Mouse (Mus musculus) bone marrow macrophage, adult 2 months (primary cell): ENCODE results near the gene Pradc1. TPM values are rescaled to one million over a fixed set of nuclear protein-coding genes. Genes with fewer than 3 reads are reported as not detected.

Source experiments
- H3K27ac ChIP-seq: 2 replicates; pipeline ENCODE4 v1.5.1; 2012; ENCODE audit warnings: low read depth, low read length; ENCODE audit not compliant: insufficient read depth
- H3K4me1 ChIP-seq: 2 replicates; pipeline ENCODE4 v1.6.1; 2012; ENCODE audit warnings: low read length; ENCODE audit not compliant: control insufficient read depth, insufficient read depth
- H3K4me3 ChIP-seq: 2 replicates; pipeline ENCODE4 v1.5.1; 2012; ENCODE audit warnings: mild to moderate bottlenecking, low read length, moderate library complexity; ENCODE audit not compliant: insufficient read depth
- CTCF ChIP-seq: IDR thresholded peaks from 2 replicates; pipeline ENCODE4 v1.5.1; 2012; ENCODE audit warnings: low read depth, mild to moderate bottlenecking, low read length, moderate library complexity
- POLR2A ChIP-seq: IDR thresholded peaks from 2 replicates; pipeline ENCODE4 v1.6.1; 2012; ENCODE audit warnings: mild to moderate bottlenecking, low read depth, low read length, borderline replicate concordance
- polyA plus RNA-seq: library from polyadenylated mRNA; stranded (reverse); fragments of >200 nt; gene quantifications from 2 replicates; pipeline ENCODE4 v1.2.4, GENCODE M21; 2012; ENCODE audit not compliant: missing spikeins, insufficient read depth, insufficient read length

Pradc1 gene
- polyA plus RNA-seq, 1 experiment, result 9.7 TPM

DNA sequence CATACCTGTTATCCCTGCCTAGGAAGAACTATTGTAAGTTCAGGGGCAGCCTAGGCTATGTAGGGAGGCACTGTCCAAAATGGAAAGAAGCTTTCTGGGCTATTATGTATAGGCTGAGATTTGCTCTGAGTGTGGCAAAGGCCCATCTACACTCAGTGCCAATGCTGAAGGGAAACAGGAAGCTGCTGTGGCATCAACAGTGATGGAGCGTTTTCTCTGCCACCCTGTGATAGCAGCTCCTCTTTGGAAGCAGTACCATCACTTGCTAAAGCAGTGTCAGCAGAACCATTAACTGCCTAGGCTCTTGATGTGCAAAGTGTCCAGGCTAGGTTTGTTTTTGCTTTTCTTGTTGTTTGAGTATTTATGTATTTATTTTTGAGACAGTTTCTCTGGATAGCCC lies 15.6 kb downstream of the Pradc1 start:
- Histone ChIP-seq H3K4me3 (no peak overlapping the region), H3K27ac (peak overlapping the region; percentile 21; the same call in 1 of the 2 replicates)

DNA sequence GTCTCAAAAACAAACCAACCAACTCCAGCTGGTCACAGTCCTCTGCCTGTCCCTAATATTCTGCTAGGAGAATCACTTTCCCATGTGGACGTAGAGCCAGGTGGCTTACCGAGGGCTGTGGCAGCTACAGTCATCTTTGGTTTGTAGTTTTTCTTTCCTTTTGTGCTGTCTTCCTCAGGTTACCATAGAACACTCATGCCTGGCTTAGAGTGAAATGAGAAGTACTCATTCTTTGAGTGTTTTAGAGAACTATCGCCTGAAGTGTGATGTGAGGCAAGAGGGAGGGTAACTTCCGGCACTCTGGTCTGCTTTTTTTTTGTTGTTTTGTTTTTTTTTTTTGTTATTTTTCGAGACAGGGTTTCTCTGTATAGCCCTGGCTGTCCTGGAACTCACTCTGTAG lies 17.9 kb downstream of the Pradc1 start:
- Histone ChIP-seq H3K4me3 (peak overlapping the region; percentile 77), H3K4me1 (peaks cover 50% of the 10 kb centered on the region), H3K27ac (peak overlapping the region; percentile 56)
- TF ChIP-seq CTCF (no peak), POLR2A (no peak)

More for the DNA sequence above, 15.6 kb downstream of the Pradc1 start:
- TF ChIP-seq POLR2A (no peak), CTCF (no peak)
- peaks cover 41% of the 10 kb centered on the region for H3K4me1 ChIP-seq

DNA sequence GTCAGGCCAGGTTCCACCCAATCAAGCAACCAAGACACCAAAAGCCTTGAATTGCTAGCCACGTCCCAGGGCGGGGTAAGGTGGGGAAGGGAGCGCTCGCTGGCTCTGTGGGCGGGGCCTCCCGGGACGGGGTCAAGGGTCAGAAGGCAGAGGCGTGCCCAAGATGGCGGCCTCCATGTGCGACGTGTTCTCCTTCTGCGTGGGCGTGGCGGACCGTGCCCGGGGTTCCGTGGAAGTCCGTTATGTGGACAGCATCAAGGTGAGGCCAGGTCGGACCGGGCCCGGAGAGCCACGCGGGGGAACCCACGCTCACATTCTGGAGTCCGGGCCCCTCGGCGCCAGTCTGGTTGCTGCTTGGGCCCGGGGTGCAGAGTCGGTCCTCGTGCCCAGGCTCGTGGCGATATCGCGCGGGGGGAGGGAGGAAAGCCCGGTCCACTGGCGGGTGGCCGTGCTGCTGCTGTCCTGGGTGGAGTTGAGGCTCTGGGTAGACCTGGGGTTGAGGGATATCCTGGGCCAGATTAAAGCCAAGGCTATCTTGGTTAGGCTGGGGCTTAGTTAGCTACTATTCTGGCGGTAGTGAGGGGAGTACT lies 19.8 kb downstream of the Pradc1 start, which contains the start of gene Smyd5:
TSS of gene Smyd5 (plus strand) at position 148 of the 590 bp plus-strand sequence.
- Histone ChIP-seq H3K4me3 (peak within 1 kb of the TSS; percentile 77), H3K27ac (peak within 1 kb of the TSS; percentile 56), H3K4me1 (peaks cover 47% of the 10 kb centered on the region)
- no peak for TF ChIP-seq POLR2A
- TF ChIP-seq CTCF, result no peak

DNA sequence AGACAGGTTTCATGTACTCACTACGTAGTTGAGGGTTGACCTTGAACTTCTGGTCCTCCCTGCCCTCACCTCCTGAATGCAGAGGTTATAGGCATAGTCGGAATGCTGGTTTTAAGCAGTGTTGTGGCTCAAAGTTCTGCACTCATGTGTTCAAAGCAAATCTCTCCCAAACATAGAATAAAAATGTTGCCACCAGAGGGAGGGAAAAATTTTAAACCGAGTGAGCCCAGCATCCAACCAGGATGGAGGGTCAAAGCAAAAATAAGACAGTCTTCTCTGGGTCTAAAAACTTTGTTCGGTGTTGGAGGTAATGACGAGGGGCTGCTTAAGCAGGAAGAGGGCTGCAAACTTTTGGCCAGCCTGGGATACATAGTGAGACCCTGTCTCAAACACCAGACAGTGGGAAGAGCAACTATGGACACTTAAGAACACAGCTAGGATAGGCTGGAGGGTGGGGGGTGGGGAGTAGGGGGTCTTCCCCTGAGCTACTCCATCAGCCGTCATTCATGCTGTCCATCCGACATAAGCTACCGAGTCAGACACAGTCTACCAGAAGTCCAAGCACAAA lies 20.4 kb downstream of the Pradc1 start:
- Histone ChIP-seq H3K27ac (peak overlapping the region; percentile 18; the same call in 1 of the 2 replicates), H3K4me3 (peak overlapping the region; percentile 77), H3K4me1 (peaks cover 44% of the 10 kb centered on the region)
- no peak for TF ChIP-seq CTCF
- TF ChIP-seq POLR2A, result no peak

DNA sequence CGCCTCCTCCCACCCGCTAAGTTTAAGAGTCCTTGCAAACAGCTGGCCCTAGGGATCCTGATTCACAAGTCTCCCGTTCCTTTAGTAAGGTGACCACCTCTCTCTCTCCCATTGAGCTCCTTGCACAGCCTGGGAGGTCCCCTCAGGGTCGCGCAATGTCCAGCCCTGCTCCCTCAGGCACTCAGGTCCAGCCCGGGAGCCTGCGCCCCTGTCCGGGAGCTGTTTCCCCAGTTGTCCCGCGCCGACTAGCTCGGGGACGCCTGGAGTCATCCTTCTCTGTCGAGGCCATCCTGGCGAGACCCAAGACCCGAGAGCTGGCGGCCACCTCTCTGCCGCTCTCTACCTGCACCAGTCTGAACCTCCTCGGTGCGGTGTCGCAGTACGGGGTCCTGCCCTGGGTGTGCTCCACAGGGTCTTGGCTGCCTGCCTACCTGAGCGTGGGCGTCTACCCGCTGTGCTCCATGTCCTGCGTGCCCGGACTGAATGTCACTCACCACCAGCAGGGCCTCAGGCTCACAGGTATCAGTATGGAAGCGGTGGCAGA lies 27.9 kb downstream of the Pradc1 start, which contains the start of gene Noto:
TSS of gene Noto (plus strand) at position 51 of the 544 bp plus-strand sequence.
- H3K4me3 ChIP-seq, result no peak within 1 kb of the TSS
- no peak for TF ChIP-seq POLR2A
- TF ChIP-seq CTCF, result no peak
- no peak within 1 kb of the TSS for H3K27ac ChIP-seq
- peaks cover 2% of the 10 kb centered on the region; the same call in 1 of the 2 replicates for H3K4me1 ChIP-seq

DNA sequence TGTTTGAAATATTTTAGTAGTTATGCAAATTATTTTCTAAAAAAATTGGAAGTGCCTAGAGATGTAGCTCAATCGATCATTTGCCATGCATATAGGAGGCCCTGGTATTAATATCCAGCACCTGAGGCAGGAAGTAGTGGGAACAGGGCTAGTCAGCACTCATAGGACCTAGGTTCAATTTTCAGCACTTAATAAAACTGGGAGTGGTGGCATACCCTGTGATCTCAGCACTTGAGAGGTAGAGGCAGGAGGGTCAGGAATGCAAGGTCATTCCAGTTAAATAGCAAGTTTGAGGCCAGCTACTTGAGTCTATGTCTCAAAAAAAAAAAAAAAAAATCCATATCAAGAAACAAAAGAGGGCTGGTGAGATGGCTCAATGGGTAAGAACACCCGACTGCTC lies 32.6 kb downstream of the Pradc1 start:
- H3K27ac ChIP-seq, result no peak overlapping the region
- no peak overlapping the region for H3K4me3 ChIP-seq
- no peaks in the 10 kb centered on the region for H3K4me1 ChIP-seq
- TF ChIP-seq CTCF, result no peak

DNA sequence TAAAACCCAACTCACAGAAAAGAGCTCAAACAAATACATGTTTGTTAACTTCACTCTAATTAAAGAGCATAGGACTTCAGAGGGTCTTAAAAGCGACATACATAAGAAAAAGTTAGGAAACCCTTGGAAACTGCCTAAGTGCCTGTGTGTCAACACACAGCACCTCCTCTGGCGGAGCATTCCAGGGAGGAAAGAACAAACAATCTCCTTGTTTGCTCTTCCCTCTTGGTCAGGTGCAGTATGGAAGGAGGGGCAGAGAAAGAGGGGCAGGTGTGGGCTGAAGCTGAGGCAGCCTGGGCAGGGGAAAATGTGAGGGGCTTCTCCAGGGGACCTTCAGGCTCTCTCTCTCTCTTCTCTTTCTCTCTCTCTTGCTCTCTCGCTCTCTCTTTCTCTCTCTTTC lies 35.9 kb downstream of the Pradc1 start:
- H3K4me1 ChIP-seq, result no peaks in the 10 kb centered on the region
- H3K27ac ChIP-seq, result no peak overlapping the region
- TF ChIP-seq CTCF (no peak), POLR2A (no peak)
- H3K4me3 ChIP-seq, result no peak overlapping the region

DNA sequence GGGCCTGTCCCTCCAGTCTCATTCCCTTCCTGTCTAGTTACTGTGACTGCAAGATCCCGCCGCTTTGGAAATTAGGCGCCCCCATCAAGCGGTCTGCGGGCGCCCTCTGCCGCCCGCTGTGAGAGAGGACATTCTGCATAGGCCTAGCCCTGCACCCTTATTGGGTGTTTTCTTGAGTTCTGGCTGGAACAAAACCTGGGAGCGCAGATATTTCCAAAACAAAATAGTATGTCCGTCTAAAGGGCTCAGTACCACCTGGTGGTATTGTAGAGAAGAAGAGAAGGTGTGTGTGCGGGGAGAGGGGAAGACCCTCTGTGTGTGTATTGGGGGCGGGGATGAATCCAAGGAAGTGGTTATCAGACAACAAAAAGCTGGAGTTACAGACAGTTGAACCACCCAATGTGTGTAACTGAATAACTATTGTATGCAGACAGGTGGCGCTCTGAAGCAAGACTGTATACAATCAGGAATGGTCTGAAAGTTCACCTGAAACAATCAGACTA lies 40.9 kb downstream of the Pradc1 start:
- TF ChIP-seq CTCF (peak; percentile 97), POLR2A (no peak)
- no peak overlapping the region for H3K4me3 ChIP-seq
- no peaks in the 10 kb centered on the region for H3K4me1 ChIP-seq
- no peak overlapping the region for H3K27ac ChIP-seq

DNA sequence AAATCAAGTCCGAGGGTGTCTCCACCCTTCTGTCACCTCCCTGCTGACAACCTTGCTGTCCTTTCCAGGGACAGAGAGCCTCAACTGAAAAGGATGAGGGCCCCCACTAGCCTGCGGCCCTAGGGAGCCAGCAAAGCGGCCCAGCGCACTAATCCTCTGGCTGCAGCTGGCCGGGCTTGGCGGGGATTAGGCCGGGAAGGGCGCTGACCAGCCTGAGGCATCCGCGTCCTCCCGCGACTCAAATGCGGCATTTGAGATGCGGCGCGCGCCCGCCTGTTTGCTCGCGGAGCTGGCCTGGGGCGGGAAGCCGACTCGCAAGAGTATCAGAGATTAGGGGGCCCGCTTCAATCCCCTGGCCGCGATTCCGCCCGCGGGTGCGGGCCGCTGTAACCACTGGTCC lies 42.8 kb downstream of the Pradc1 start:
- no peak for TF ChIP-seq CTCF
- TF ChIP-seq POLR2A, result no peak
- Histone ChIP-seq H3K27ac (no peak overlapping the region), H3K4me3 (no peak overlapping the region), H3K4me1 (no peaks in the 10 kb centered on the region)

DNA sequence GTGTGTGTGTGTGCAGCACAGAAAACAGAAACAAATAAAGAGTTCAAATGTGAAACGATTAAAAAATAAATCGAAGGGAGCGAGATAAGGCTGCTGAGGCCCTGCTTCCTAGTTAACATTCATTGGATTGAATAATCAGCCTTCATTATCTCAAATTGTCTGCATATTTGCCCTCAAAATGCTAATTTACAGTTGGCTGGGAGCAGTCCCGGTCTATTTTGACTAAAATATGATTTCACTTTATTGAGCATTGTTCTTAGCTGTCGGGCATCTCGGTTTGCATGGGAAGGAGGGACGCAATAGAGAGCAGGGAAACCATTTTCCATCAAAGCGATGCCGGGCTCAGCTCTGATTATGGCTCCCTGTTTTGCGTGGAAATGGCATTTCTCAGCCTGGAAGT lies 48.7 kb downstream of the Pradc1 start:
- TF ChIP-seq CTCF (no peak), POLR2A (no peak)
- H3K4me3 ChIP-seq, result no peak overlapping the region
- H3K27ac ChIP-seq, result no peak overlapping the region
- peaks cover 6% of the 10 kb centered on the region for H3K4me1 ChIP-seq
